Mouse (Mus musculus) lung, adult 2 months (tissue): ENCODE results near the gene Nr1i3.

ENCODE experiments used
- CTCF ChIP-seq: fragments of 200-500 bp; IDR thresholded peaks from 2 replicates; pipeline ENCODE4 v1.5.1; 2011; ENCODE audit warnings: mild to moderate bottlenecking, low read length, control low read depth; ENCODE audit not compliant: insufficient read depth
- POLR2A ChIP-seq: fragments of 200-500 bp; IDR thresholded peaks from 2 replicates; pipeline ENCODE4 v1.6.1; 2011; ENCODE audit warnings: low read depth, mild to moderate bottlenecking, control low read depth, low read length, borderline replicate concordance; ENCODE audit errors: extremely low read depth

GRCm38 (mm10) chr1:171189046-171189445, 24.7 kb upstream of the Nr1i3 start:
- TF ChIP-seq POLR2A (no peak), CTCF (no peak)
